Mouse (Mus musculus) mammary gland, adult 2 months (tissue): Measurements from ENCODE around the gene Rev1. TPM values are rescaled to one million over a fixed set of nuclear protein-coding genes. Genes with fewer than 3 reads are reported as not detected.

Experiments
- polyA plus RNA-seq: library from polyadenylated mRNA; depleted of rRNA; stranded (reverse); fragments of >200 nt; gene quantifications from 2 replicates; pipeline ENCODE4 v1.2.3, GENCODE M21; 2012; ENCODE audit warnings: low replicate concordance; rRNA removed

Rev1 gene
- polyA plus RNA-seq = 7.6 and 9.9 TPM in 2 replicates

DNA sequence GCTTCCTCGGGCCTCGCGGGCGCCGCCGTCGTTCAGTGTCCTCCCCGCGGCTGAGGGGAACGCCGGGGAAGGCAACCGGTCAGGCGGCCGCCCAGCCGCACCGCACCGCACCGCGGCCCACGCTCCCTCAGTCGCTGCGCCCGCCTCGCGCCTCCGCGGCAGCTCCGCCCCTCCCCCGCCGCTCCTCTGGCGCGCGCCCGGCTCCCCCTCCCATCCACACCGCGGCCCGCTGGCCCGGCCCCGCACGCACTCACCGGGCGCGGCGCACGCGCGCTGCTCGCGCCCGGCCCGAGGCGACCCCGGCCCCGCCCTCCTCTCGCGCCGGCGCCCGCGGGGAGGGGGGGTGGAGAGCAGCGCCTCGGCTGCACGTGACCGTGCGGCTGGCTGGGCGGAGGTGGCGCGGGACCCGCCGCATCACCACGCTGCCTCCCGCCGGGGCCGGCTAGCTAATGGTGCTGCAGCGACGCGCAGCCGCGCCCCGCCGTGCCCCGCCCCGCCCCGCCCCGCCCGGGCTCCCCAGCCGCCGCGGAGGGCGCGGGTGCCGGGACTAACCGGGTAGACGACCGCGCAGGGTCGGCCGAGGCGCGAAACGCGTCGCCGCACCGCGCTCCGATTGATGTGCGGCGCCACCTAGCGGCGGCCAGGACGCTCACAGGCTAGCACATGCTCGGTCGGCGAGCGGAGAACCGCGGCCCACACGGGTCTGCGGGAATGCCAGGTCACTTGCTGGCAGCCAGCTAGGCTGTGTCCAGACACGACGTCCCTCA, at the start of gene Rev1:
Gene Rev1, minus strand, starts transcription at position 301 of the 767 bp plus-strand sequence.

Other genes starting within 250 kb of the Rev1 start
- 5.3 and 10.2 TPM in 2 replicates for gene Mitd1, start 239.4 kb downstream of the Rev1 start, polyA plus RNA-seq
- 34.6 and 71.6 TPM in 2 replicates for gene Mrpl30, start 239.3 kb downstream of the Rev1 start, polyA plus RNA-seq
- gene Lyg2, start 213.3 kb downstream of the Rev1 start, polyA plus RNA-seq = not detected in 2 replicates
- gene Lyg1, start 172.0 kb downstream of the Rev1 start, polyA plus RNA-seq = 0.53 TPM in 1 of 2 replicates, not detected in the other
- gene Txndc9, start 131.9 kb downstream of the Rev1 start, polyA plus RNA-seq = 4.5 and 9.7 TPM in 2 replicates
- gene Eif5b, start 131.8 kb downstream of the Rev1 start, polyA plus RNA-seq = 3.0 and 8.7 TPM in 2 replicates